Mouse (Mus musculus) stomach, postnatal 0 days (tissue): ENCODE data around the gene Atp5j.

ENCODE experiments used
- CTCF ChIP-seq: IDR thresholded peaks from 2 replicates; pipeline ENCODE4 v1.5.1; 2016; ENCODE audit warnings: antibody characterized with exemption, low read depth, mild to moderate bottlenecking, moderate library complexity
- EP300 ChIP-seq: optimal IDR thresholded peaks from 2 replicates; pipeline ENCODE3; 2016; ENCODE audit warnings: antibody characterized with exemption

DNA sequence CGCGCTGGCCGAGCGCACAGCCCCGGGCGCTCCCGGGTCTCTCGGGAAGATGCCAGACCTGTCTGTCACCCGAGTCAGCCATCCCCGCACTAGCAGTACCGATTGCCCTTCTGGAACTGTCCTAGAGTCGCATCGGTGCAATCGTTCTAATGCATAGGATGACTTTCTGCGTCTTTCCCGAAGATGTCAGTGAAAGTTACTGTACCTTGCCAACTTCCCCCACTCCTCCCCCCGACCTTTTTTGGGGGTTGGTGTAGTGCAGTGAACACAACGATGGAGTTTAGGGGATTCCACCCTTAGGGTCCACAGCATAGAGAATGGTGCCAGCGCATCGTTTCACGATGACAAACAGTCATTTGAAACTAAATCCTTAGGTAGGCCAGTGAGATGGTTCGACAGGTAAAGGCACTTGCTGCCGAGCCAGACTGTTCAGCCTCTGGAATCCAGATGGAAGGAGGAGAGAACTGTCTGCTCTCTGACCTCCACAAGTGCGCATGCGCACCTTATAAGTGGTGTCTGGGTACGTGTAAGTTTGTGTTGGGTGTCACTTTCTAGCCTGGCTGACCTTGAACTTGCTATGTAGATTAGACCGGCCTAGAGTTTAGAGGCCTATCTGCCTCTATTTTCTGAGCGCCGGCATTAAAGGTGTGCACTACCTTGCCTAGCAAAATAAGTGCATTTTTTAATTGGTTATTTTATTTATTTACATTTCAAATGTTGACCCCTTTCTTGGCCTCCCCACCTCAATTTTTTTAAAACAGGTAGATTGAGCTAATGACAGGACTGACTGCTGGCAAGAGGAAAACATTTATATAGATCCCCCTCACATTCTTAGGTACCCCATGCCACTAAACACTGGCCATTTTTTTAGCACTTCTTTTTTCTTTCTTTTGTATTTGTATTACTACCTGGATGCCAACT, 658 bp upstream of the Atp5j start:
- TF ChIP-seq CTCF (no peak), EP300 (no peak)
